Mouse (Mus musculus): ENCODE data around the gene Mex3a. TPM values are rescaled to one million over a fixed set of nuclear protein-coding genes. Genes with fewer than 3 reads are reported as not detected.

Gene Mex3a
- total and polyA plus RNA-seq, 3 experiments, result 1.1 to 4.9 (median 2.5) TPM

GRCm38 (mm10) chr3:88571856-88572255 is 39.7 kb downstream of the Mex3a start:
- no peak for DNase-seq (ENCODE audit: extremely low read depth)
- Histone ChIP-seq H3K79me2 (replicated peaks; ENCODE audit: control insufficient read depth, extremely low read depth, insufficient read depth, poor library complexity, severe bottlenecking) (no peaks in the 10 kb centered on the region), H3K4me2 (ENCODE audit: insufficient read depth, low read depth, poor library complexity, severe bottlenecking) (no peak overlapping the region), H3K27me3 (replicated peaks) (no peaks in the 10 kb centered on the region), H3K36me3 (replicated peaks in 1 of 2; ENCODE audit: control insufficient read depth in 1 of 2, insufficient read depth in 1 of 2, low read length in 1 of 2) (peaks cover 22 to 36% of the 10 kb centered on the region in 2 experiments), H3K9ac (ENCODE audit: insufficient read depth, low read depth) (no peak overlapping the region), H3K9me3 (replicated peaks; ENCODE audit: low read length) (no peaks in the 10 kb centered on the region), H3K4me1 (ENCODE audit: control insufficient read depth in 1 of 2, insufficient read depth in 2 of 2) (no peaks in the 10 kb centered on the region), H3K4me3 (replicated peaks in 1 of 3; ENCODE audit: low read depth in 2 of 3, low read length in 2 of 3, poor library complexity in 1 of 3) (no peak overlapping the region), H3K27ac (ENCODE audit: insufficient read depth, low read depth) (no peak overlapping the region)
- in situ Hi-C loops (cut with MboI; ENCODE audit: low pct_ligation_motif_present, low pct_unique_long_range_greater_than_20kb, low sequenced_read_pairs), result no loop called here
- dilution Hi-C loops (cut with MboI; ENCODE audit: extremely low pct_ligation_motif_present, extremely low pct_unique_long_range_greater_than_20kb, low sequenced_read_pairs), result no loop called here
- no peak for TF ChIP-seq MAFK (IDR thresholded peaks at IDR 0.05; ENCODE audit: insufficient replicate concordance, low read length)
- TF ChIP-seq MYC (IDR thresholded peaks at IDR 0.05; ENCODE audit: low read depth, low read length), result no peak
- no peak for TF ChIP-seq USF2 (conservative IDR thresholded peaks at IDR 0.05; ENCODE audit: low read depth, low read length)
- no peak for TF ChIP-seq IRF4 (IDR thresholded peaks at IDR 0.05; ENCODE audit: low read depth, low read length)
- TF ChIP-seq JUND (conservative IDR thresholded peaks at IDR 0.05; ENCODE audit: low read depth, low read length), result no peak
- no peak for TF ChIP-seq POLR2A (IDR thresholded peaks at IDR 0.05; ENCODE audit: low read depth, low read length)
- no peak for TF ChIP-seq MAX (IDR thresholded peaks at IDR 0.05; ENCODE audit: low read length)
- TF ChIP-seq E2F4 (IDR thresholded peaks at IDR 0.05; ENCODE audit: insufficient replicate concordance, low read depth, low read length), result no peak
- no peak for TF ChIP-seq SMC3 (IDR thresholded peaks at IDR 0.05; ENCODE audit: low read depth, low read length)
- TF ChIP-seq CHD1 (IDR thresholded peaks at IDR 0.05; ENCODE audit: low read depth, low read length), result no peak
- no peak for TF ChIP-seq ETS1 (conservative IDR thresholded peaks at IDR 0.05; ENCODE audit: low read depth, low read length)
- TF ChIP-seq CTCF (conservative IDR thresholded peaks at IDR 0.05 in 1 of 2, IDR thresholded peaks at IDR 0.05 in 1 of 2; ENCODE audit: low read depth in 2 of 2, low read length in 2 of 2), result no peak
- TF ChIP-seq BHLHE40 (IDR thresholded peaks at IDR 0.05; ENCODE audit: low read depth, low read length), result no peak
- TF ChIP-seq HCFC1 (IDR thresholded peaks at IDR 0.05; ENCODE audit: low read depth, low read length), result no peak

GRCm38 (mm10) chr3:88572835-88573234 is 40.6 kb downstream of the Mex3a start:
- Histone ChIP-seq H3K9me3 (replicated peaks; ENCODE audit: low read length) (no peaks in the 10 kb centered on the region), H3K27ac (ENCODE audit: insufficient read depth, low read depth) (no peak overlapping the region), H3K4me3 (replicated peaks in 1 of 3; ENCODE audit: low read depth in 2 of 3, low read length in 2 of 3, poor library complexity in 1 of 3) (no peak overlapping the region), H3K9ac (ENCODE audit: insufficient read depth, low read depth) (no peak overlapping the region), H3K27me3 (replicated peaks) (no peaks in the 10 kb centered on the region), H3K4me2 (ENCODE audit: insufficient read depth, low read depth, poor library complexity, severe bottlenecking) (no peak overlapping the region), H3K4me1 (ENCODE audit: control insufficient read depth in 1 of 2, insufficient read depth in 2 of 2) (no peaks in the 10 kb centered on the region), H3K79me2 (replicated peaks; ENCODE audit: control insufficient read depth, extremely low read depth, insufficient read depth, poor library complexity, severe bottlenecking) (no peaks in the 10 kb centered on the region), H3K36me3 (replicated peaks in 1 of 2; ENCODE audit: control insufficient read depth in 1 of 2, insufficient read depth in 1 of 2, low read length in 1 of 2) (peaks cover 16 to 29% of the 10 kb centered on the region in 2 experiments)
- dilution Hi-C loops (cut with MboI; ENCODE audit: extremely low pct_ligation_motif_present, extremely low pct_unique_long_range_greater_than_20kb, low sequenced_read_pairs) (no loop called here), in situ Hi-C loops (cut with MboI; ENCODE audit: low pct_ligation_motif_present, low pct_unique_long_range_greater_than_20kb, low sequenced_read_pairs) (no loop called here)
- TF ChIP-seq ZC3H11A (IDR thresholded peaks at IDR 0.05; ENCODE audit: low read depth, low read length) (no peak), POLR2A (IDR thresholded peaks at IDR 0.05; ENCODE audit: low read depth, low read length) (no peak), USF2 (conservative IDR thresholded peaks at IDR 0.05; ENCODE audit: low read depth, low read length) (no peak), NELFE (IDR thresholded peaks at IDR 0.05; ENCODE audit: low read depth, low read length) (no peak), RAD21 (IDR thresholded peaks at IDR 0.05; ENCODE audit: low read depth, low read length) (no peak), ZNF384 (IDR thresholded peaks at IDR 0.05; ENCODE audit: low read depth, low read length) (no peak), MAZ (IDR thresholded peaks at IDR 0.05; ENCODE audit: low read depth, low read length) (no peak), TBP (conservative IDR thresholded peaks at IDR 0.05; ENCODE audit: low read depth, low read length) (no peak), MYC (IDR thresholded peaks at IDR 0.05; ENCODE audit: low read depth, low read length) (no peak), EP300 (IDR thresholded peaks at IDR 0.05; ENCODE audit: low read length) (no peak), RCOR1 (conservative IDR thresholded peaks at IDR 0.05; ENCODE audit: low read depth, low read length) (no peak), KAT2A (IDR thresholded peaks at IDR 0.05; ENCODE audit: insufficient replicate concordance, low read length) (no peak), TCF12 (IDR thresholded peaks at IDR 0.05; ENCODE audit: low read depth, low read length) (no peak), NRF1 (IDR thresholded peaks at IDR 0.05; ENCODE audit: low read depth, low read length) (no peak), ZMIZ1 (IDR thresholded peaks at IDR 0.05; ENCODE audit: low read depth, low read length) (no peak), PAX5 (IDR thresholded peaks at IDR 0.05; ENCODE audit: low read length) (no peak), ETS1 (conservative IDR thresholded peaks at IDR 0.05; ENCODE audit: low read depth, low read length) (no peak), MEF2A (IDR thresholded peaks at IDR 0.05; ENCODE audit: borderline replicate concordance, low read depth, low read length) (no peak), ZKSCAN1 (IDR thresholded peaks at IDR 0.05; ENCODE audit: borderline replicate concordance, low read depth, low read length) (no peak), MXI1 (IDR thresholded peaks at IDR 0.05; ENCODE audit: low read depth, low read length) (no peak)
- DNase-seq (ENCODE audit: extremely low read depth), result no peak

All from CH12.LX (cell line).